Mouse (Mus musculus): ENCODE measurements around the gene Rell1.
"Not testable (repeated sequence)": the region's sequence is repeated elsewhere in the genome, so short reads cannot be mapped to it uniquely, and the experiment has no call there.

Gene Rell1

DNA sequence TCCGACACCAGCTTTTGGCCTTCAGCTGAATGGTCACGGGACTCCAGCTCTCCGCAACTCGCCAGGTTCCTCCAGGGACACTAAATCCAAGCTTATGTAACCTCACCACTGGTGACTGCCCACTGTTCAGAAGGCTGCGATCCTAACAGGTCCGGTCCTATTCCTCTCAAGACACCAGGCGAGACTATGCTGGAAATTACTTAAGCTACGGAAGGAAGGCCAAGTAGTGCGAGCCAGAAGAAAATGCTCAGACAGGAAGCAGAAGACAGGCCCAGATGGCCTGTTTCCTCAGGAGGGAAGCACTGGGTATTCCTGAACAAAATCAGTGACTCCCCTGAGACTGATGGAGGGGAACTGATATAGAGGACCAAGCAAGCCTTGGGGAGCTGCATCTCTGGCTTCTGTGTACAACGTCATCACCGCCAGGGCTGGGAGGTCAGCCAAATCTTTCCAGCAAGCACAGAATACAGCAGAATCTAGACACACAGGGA is 17.2 kb downstream of the Rell1 start:
- peak; percentile 15 for DNase-seq

DNA sequence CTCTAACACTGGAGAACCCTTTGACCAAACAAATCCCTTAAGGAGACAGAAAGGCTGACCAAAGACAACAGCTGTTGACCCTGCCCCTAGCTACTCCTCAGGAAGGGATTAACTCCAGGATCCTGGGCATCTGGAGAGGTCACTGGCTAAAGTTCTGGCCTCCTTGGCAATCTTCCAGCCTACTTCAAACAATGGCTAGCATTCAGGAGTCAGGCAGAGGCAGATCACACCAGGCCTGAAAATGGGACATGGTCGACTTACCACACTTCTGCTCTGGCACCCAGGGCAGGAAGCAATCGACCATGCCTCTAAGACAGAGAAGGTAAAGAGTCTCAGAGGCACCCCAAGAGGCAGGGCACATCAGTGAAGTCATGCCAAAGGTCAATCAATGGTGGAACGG is 19.5 kb downstream of the Rell1 start:
- DNase-seq, result no peak

GRCm38 (mm10) chr5:63947526-63947925 is 21.2 kb downstream of the Rell1 start:
- DNase-seq, result no peak

DNA sequence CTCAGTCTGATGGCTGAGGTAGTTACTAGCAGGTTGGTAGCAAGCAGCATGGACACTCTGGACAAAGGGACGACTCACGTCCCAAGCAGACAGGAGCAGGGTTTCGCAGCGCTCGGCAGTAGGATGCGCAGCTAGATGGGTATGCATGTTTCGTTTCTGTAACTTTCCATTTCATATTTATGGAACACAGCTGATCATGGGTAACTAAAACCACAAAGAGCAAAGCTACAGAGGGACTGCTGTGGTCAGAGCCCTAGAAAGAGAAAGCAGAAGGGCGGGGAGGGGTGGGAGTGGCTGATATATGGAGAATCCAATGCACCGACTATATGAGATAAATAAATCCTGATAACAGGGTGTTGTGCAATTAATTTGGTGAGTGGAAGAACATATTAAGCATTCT is 25.4 kb downstream of the Rell1 start:
- DNase-seq, result no peak

GRCm38 (mm10) chr5:63941891-63942290 is 26.8 kb downstream of the Rell1 start:
- no peak for DNase-seq

- DNase-seq, result no peak
Measured at GRCm38 (mm10) chr5:63938575-63938974, 30.1 kb downstream of the Rell1 start.

DNA sequence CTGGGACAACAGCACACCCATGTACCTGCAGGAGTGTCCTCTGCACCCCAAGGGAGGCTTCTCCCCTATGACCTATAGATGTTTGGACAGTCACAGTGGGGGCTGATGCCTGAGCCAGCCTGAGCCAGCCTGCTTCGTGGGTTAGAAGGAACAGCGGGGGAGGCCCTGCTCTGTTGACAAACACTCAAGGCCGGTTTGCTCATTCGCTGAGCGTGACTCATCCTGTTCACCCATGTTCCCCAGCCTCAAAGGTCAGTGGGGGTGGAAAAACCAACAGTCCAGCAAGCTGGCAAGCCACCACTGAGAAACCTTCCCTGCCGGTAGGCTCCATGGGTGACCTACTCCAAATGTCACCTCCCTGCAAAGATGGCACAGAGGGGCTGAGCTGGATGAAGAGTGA is 32.0 kb downstream of the Rell1 start:
- no peak for DNase-seq

DNA sequence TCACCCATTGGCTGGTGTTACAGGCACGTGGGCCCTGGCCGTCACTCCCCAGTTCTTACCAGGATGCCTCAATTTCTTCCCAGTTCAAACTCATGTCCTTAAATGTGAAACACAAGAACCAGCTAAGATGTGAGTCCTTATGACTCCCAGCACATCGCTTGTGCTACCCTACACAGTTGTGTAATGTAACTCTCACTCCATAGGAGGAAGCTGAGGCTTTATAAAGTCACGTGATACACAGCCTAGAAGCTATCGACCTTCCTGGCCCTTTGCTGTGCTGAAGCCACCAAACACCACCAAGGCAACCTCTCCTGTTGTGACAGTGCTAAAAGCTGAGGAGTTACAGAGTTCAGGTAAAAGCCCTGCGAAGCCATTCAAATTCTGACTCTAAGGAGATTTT is 33.1 kb downstream of the Rell1 start:
- DNase-seq, result no peak

- no peak for DNase-seq
Measured at GRCm38 (mm10) chr5:63932829-63933228, 35.9 kb downstream of the Rell1 start.

DNA sequence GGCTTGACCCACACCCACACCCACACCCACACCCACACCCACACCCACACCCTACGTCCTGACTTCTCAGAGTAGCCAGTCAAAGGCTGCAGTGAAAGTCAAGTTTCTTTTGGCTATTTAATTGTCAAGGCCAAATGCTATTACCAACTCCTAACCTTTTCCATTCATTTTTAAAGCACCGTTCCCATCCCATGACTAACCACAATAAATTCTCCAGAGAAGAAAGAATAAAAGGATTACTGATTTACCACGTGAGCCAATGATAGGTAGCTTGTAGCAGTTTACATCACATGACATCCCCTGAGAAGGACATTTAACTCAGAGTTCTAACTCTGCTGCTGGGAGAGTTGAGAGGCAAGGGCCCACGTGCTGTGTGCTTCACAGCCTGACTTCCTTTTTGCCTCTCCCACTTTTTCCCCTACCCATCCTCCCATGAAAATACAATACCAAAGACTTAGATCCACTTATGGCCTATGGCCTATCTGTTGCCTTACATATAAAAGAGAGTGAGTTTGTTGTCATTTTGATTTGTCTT is 37.8 kb downstream of the Rell1 start:
- no peak for DNase-seq

DNA sequence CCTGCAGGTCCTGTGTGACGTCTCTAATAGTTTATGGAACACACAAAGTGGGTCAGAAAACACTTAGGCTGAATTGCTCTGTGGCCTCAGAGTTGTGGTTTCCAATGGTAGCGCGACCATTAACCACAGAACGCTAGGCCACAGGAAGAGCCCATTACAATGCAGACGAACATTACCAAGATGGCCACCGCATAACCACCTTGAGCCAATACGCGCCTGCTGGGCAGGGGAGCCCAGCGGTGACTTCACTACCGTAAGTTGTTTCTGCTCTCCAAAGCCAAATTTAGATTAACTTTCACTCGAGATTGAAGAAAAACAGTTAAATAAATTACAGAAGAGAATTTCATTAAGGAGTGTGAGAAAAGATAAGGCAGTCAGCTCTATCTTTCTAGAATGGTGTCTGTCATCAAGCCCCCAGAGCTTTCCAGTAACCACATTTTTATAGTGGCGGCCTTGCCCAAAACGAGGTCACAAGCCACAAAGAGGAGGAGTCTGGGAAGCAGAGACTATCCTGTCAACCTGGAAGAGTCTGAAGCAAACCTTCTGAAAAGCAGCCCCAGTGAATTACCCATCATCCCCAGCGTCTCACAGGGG is 43.6 kb downstream of the Rell1 start:
- DNase-seq, result no peak

DNA sequence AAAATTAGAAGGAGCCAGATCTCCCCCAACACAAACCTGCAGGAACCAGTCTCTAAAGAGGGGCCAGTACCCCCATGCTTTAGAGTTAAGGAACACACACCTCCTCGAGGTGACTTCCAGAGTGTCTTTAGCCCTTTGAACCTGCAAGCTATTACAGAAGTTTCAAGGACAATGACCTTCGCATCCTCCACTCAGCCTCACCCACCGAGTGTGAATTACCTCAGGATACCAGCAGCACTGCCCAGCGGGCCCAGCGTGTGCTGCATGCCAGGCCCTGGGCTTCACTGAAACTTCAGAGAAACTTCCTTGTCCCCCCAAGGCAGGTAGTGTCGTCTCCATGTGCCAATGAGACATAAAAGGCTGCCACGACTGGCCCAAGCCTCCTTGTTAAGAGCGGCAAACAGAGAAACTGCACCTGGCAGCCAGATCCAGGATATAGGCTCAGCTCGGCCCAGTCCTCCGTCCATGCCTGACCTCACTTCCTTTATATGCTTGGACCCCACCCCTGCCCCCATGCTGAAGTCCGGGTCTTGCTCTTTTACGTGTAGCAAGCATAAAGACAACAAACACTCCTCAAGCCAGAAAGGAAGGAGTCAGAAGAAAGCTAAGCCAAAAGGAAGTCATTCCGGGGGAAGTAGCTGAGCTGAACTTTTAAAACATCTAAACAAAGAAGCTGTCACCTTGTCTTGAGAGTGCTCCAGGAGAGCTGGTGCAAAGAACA is 45.2 kb downstream of the Rell1 start:
- no peak for DNase-seq

- DNase-seq, result no peak
Measured at GRCm38 (mm10) chr5:63918201-63918600, 50.5 kb downstream of the Rell1 start.

GRCm38 (mm10) chr5:63916457-63917139 is 52.1 kb downstream of the Rell1 start:
- no peak for DNase-seq

DNA sequence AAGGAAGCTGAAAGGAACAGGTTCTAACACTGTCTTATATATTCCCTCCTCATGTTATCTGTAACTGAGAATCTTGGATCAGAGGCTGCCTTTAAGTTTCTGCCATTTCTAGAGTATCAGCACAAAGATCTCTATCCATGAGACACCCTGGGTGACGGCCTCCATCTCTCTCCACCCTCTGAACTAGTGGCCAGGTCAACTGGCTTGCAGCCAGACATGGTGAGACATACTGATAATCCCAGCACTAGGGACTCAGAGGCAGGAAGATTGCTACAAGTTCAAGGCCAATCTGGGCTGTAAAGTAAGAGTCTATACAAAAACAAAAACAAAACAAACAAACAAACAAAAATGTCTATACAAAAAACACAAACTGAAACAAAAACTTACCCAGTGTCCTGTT is 53.8 kb downstream of the Rell1 start:
- DNase-seq, result no peak

GRCm38 (mm10) chr5:63910171-63910960 is 58.3 kb downstream of the Rell1 start:
- DNase-seq, result no peak

DNA sequence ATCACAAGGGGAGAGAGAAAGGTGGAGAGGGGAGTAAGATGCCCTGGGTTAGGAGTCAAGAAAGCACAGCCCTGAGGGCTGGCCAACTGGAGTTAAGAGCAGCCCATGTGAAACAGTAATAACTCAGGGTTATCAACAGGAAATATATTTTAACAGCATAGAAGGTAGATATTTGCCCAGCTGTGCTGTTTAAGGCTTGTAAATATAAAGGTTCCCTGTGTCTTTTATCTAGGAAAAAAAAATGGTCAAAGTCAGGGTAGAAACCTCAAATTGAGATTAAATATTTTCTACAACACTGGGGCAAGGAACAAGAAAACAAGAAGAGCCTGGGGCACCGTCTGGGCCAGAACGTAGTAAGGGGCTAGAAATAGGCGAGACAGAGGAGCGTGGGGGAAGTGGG is 61.2 kb downstream of the Rell1 start:
- no peak for DNase-seq

DNA sequence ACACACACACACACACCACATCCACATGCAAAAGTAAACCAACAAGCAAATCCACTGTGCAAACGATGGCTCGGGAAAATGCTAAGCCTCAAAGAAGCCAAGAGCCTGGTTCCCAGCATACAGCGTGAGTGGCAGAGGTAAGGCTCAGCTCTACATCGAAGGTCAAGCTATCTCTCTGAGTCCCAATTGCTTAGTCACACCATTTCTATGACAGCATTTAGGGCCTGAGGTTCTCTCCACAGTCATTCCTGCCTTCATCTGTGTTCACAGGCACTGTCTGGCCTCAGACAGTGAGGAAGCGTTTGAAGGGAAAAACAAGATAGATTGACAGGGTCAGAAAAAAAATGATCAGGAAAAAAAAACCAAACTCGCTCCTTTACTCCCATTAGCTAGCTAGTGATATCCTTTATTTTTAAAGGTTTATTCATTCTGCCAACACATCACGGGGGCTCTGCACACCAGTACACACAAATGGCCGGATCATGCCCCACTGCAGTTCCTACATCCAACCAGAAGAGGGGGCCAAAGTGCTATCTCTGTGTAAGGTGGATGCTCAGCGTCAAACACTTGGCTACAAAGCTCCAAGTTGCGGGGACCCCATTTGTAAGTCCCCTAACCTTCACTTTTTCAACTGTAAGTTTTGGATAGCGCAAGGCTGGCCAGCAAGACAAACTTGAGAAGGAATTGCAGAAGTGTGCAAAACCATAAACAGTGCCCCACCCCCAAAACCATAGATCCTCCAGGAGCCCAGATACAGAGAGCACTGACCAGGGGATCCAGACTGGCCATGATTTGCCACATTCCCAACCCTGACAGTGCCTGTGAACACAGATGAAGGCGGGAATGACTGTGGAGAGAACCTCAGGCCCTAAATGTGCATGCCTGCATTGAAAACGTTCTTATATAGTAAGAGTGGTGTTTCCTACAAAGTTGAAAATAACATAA is 62.3 kb downstream of the Rell1 start:
- DNase-seq, result peak; percentile 80

DNA sequence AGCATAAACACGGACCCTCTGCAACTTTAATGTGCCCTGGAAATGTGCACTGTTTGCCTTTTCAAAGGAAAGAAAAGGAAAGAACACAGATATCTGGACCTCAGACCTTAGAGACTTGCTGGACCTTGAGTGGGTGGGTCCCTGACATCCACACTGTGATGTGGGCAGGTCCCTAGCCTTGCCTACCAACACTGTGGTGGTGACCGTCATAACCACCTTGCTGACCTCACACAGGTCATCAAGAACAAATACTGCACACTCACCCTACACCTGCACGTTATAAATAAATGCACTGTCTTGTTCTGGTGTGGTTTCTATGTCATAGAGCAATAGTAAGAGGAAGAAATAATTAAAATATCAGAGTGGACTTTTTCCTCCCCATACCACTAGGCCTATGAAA is 65.4 kb downstream of the Rell1 start:
- no peak for DNase-seq

GRCm38 (mm10) chr5:63897820-63898110 is 70.9 kb downstream of the Rell1 start:
- no peak for DNase-seq

DNA sequence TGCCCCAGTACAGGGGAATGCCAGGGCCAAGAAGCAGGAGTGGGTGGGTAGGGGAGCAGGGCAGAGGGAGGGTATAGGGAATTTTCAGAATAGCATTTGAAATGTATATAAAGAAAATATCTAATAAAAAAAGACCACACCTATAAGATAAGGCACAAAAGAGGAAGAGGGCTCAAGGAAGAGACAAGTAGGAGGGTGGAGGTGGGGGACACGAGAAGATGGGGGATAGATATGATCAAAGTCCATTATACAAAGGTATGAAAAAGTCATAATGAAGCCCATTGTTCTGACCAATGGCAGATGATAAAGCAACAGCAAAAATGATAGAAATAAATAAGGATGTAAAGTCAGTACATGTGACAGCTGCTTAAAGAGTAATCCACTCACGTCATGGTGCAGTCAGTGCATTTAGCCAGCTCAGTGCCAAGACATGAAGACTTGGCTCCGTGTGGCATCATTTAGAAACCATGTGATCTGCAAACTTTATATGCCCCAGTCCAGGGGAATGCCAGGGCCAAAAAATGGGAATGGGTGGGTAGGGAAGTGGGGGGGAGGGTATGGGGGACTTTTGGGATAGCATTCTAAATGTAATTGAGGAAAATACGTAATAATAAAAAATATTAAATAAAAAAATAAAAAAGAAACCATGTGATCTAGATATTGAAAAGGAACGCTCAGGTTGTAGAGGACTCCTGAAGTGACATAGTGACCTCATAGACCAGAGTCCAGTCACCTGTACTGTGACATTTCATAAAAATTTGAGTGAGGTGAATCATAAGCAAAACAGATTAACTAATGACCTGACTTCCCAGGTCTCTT is 71.5 kb downstream of the Rell1 start:
- DNase-seq, result not testable (repeated sequence)
